Mouse (Mus musculus) liver, adult 2 months (tissue): ENCODE measurements around the gene Diexf. TPM values are rescaled to one million over a fixed set of nuclear protein-coding genes. Genes with fewer than 3 reads are reported as not detected.

Experiments
- DNase-seq: peaks from one replicate; pipeline ENCODE4 v3.0.0-alpha.2; 2011; ENCODE audit warnings: low read depth, low spot score; ENCODE audit errors: extremely low read depth
- H3K27ac ChIP-seq: fragments of 200-500 bp; replicated peaks from 2 replicates; pipeline ENCODE4 v1.5.1; 2012; ENCODE audit warnings: low read depth, mild to moderate bottlenecking, control low read depth, inconsistent platforms, low read length; ENCODE audit not compliant: insufficient read depth
- H3K27me3 ChIP-seq: fragments of 200-500 bp; 2 replicates; pipeline ENCODE4 v1.6.1; 2012; ENCODE audit warnings: mild to moderate bottlenecking, moderate library complexity, low read length, inconsistent platforms; ENCODE audit not compliant: control insufficient read depth, insufficient read depth
- H3K36me3 ChIP-seq: fragments of 200-500 bp; 2 replicates; pipeline ENCODE4 v1.6.1; 2012; ENCODE audit warnings: low read length, inconsistent platforms; ENCODE audit not compliant: control insufficient read depth, insufficient read depth
- H3K4me1 ChIP-seq: fragments of 200-500 bp; 2 replicates; pipeline ENCODE4 v1.6.1; 2011; ENCODE audit warnings: low read length; ENCODE audit not compliant: control insufficient read depth, insufficient read depth
- H3K4me3 ChIP-seq: fragments of 200-500 bp; 2 replicates; pipeline ENCODE4 v1.5.1; 2011; ENCODE audit warnings: low read depth, mild to moderate bottlenecking, control low read depth, low read length, moderate library complexity; ENCODE audit not compliant: insufficient read depth
- H3K79me2 ChIP-seq: fragments of 200-500 bp; 2 replicates; pipeline ENCODE4 v1.6.1; 2012; ENCODE audit warnings: inconsistent platforms, mild to moderate bottlenecking, low read length, moderate library complexity; ENCODE audit not compliant: control insufficient read depth, insufficient read depth
- H3K9ac ChIP-seq: fragments of 200-500 bp; 2 replicates; pipeline ENCODE4 v1.6.1; 2012; ENCODE audit warnings: low read depth, mild to moderate bottlenecking, control low read depth, inconsistent platforms, low read length
- CTCF ChIP-seq: fragments of 200-500 bp; IDR thresholded peaks from 2 replicates; pipeline ENCODE4 v1.5.1; 2011; ENCODE audit warnings: low read depth, low read length, control low read depth
- POLR2A ChIP-seq: fragments of 200-500 bp; IDR thresholded peaks from 2 replicates; pipeline ENCODE4 v1.6.1; 2011; ENCODE audit warnings: low read length, control low read depth; ENCODE audit not compliant: insufficient read depth; ENCODE audit errors: extremely low read depth
- WGBS: fragments of 180-500 bp; shearing (Covaris S2); methylation state at CpG from one replicate; pipeline ENCODE4 v1.1.7; 2018; 5-methylcytosine and 5-hydroxymethylcytosine counted together
- polyA plus RNA-seq: library from polyadenylated mRNA; depleted of rRNA; stranded (reverse); fragments of >200 nt; gene quantifications from 2 replicates; pipeline ENCODE4 v1.2.3, GENCODE M21; 2012
- total RNA-seq: library from RNA; depleted of rRNA; stranded (reverse); fragments of >200 nt; gene quantifications from 2 replicates; pipeline ENCODE4 v1.2.3, GENCODE M21; 2014

The Diexf gene
- total and polyA plus RNA-seq, 2 experiments, result 5.2 to 11.0 TPM

GRCm38 (mm10) chr1:193090211-193090871 is 39.7 kb downstream of the Diexf start:
- Histone ChIP-seq H3K79me2 (no peaks in the 10 kb centered on the region), H3K9ac (no peak overlapping the region), H3K27me3 (no peaks in the 10 kb centered on the region), H3K36me3 (no peaks in the 10 kb centered on the region), H3K4me3 (no peak overlapping the region), H3K27ac (peak overlapping the region; percentile 55), H3K4me1 (peaks cover 10% of the 10 kb centered on the region)
- TF ChIP-seq POLR2A (no peak), CTCF (no peak)
- 58% methylated on average over 18 of the region's 18 CpGs for WGBS
- DNase-seq, result peak; percentile 94

DNA sequence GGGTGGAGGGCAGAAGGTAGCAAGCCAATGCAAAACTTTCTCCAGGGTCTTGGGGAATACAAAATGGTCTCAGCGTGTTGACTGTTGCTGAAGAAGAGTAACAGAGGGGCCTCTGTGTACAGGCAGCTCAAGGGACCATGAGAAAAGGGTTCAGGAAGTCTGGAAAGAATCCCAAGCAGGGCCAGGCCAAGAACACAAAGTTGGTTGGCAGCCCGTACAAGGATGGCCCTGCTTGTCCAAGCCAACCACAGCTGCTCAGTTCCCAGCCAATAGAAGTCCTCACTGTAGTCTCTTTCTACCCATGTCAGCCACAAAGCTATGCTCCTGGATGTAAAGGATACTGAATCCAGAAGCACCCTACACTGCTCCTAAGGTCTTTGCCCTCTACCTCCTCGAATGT is 40.4 kb downstream of the Diexf start:
- H3K9ac ChIP-seq, result no peak overlapping the region
- H3K4me3 ChIP-seq, result no peak overlapping the region
- H3K79me2 ChIP-seq, result no peaks in the 10 kb centered on the region
- peak overlapping the region; percentile 55 for H3K27ac ChIP-seq
- WGBS, result 52% methylated on average over 3 of the region's 3 CpGs
- DNase-seq, result peak; percentile 65
- TF ChIP-seq CTCF, result no peak
- no peak for TF ChIP-seq POLR2A
- H3K4me1 ChIP-seq, result peaks cover 10% of the 10 kb centered on the region
- H3K36me3 ChIP-seq, result no peaks in the 10 kb centered on the region
- H3K27me3 ChIP-seq, result no peaks in the 10 kb centered on the region

DNA sequence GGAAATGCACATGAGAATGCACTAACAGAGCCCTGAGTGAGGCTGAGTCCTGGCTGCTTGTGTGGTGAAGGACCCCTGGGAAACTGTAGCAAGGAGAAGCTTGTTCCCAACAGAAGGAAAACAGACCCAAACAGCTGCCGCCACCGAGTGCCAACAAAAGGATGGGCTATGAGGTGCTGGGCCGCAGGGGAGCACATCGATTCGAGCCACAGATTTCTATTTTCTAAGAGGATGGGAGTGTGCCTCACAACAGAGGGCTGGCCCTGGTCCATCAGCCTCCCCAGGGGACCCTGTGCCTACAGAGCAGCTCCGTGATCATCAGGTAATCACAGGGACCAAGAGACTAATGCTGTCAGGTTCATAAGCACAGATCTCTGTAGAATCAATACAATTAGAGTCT is 40.9 kb downstream of the Diexf start:
- Histone ChIP-seq H3K4me1 (peaks cover 10% of the 10 kb centered on the region), H3K27ac (no peak overlapping the region)
- no peak for DNase-seq

GRCm38 (mm10) chr1:193086842-193087476 is 43.1 kb downstream of the Diexf start:
- no peak for DNase-seq
- no peak overlapping the region for H3K9ac ChIP-seq
- no peaks in the 10 kb centered on the region for H3K27me3 ChIP-seq
- no peak for TF ChIP-seq CTCF
- TF ChIP-seq POLR2A, result no peak
- H3K4me1 ChIP-seq, result peaks cover 14% of the 10 kb centered on the region
- 58% methylated on average over 9 of the region's 9 CpGs for WGBS
- no peak overlapping the region for H3K4me3 ChIP-seq
- no peaks in the 10 kb centered on the region for H3K79me2 ChIP-seq
- no peak overlapping the region for H3K27ac ChIP-seq
- H3K36me3 ChIP-seq, result no peaks in the 10 kb centered on the region

More for the DNA sequence above, 40.9 kb downstream of the Diexf start:
- TF ChIP-seq POLR2A (no peak), CTCF (no peak)
- H3K79me2 ChIP-seq, result no peaks in the 10 kb centered on the region
- WGBS, result 86% methylated on average over 6 of the region's 6 CpGs
- no peak overlapping the region for H3K9ac ChIP-seq
- no peaks in the 10 kb centered on the region for H3K27me3 ChIP-seq
- no peak overlapping the region for H3K4me3 ChIP-seq
- H3K36me3 ChIP-seq, result no peaks in the 10 kb centered on the region

DNA sequence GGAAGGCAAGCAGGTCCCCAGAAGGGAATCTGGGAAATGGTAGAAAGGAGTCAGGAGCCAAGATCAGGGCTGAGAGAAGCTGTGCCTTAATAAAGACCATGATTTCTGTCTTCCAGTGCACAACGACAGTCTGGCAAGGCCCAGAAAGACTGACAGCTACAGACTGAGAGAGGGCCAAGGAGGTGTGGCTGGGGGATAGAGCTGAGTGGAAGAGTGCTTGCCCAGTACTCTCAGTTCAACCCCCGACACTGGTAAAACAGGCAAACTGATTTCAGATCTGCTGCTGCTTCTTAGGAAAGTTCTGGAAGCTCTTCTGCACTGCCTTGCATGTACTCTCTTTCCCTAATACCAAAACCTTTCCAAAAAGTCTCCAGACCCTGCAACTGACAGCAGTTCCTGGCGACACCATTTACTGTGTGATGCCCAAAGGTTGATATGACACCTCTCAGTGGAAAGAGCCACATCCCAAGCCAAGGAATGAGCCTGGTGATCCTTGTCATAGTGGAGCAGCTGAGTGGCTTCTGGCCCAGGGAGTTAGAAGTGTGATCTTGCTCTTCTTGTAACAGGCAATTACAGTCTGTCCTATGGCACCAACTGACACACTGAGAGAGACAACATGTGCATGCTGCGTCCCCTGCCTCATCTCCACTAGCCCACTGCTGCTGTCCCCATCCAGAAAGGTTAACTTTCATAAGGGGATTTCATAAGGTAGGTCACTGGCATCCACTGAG is 43.8 kb downstream of the Diexf start:
- Histone ChIP-seq H3K79me2 (no peaks in the 10 kb centered on the region), H3K27me3 (no peaks in the 10 kb centered on the region), H3K9ac (no peak overlapping the region), H3K4me3 (no peak overlapping the region), H3K4me1 (peaks cover 14% of the 10 kb centered on the region), H3K27ac (no peak overlapping the region), H3K36me3 (no peaks in the 10 kb centered on the region)
- TF ChIP-seq POLR2A, result no peak
- TF ChIP-seq CTCF, result no peak
- DNase-seq, result no peak
- whole genome bisulfite sequencing, result 79% methylated on average over 4 of the region's 4 CpGs
